Mouse (Mus musculus) fat pad, adult 2 months (tissue): Measurements from ENCODE around the gene Maea.
"Not testable (repeated sequence)": the region's sequence is repeated elsewhere in the genome, so short reads cannot be mapped to it uniquely, and the experiment has no call there.

Experiments used
- DNase-seq: peaks from one replicate; pipeline ENCODE4 v3.0.0-alpha.2; 2011; ENCODE audit warnings: low read depth, low spot score; ENCODE audit errors: extremely low read depth

Maea gene

DNA sequence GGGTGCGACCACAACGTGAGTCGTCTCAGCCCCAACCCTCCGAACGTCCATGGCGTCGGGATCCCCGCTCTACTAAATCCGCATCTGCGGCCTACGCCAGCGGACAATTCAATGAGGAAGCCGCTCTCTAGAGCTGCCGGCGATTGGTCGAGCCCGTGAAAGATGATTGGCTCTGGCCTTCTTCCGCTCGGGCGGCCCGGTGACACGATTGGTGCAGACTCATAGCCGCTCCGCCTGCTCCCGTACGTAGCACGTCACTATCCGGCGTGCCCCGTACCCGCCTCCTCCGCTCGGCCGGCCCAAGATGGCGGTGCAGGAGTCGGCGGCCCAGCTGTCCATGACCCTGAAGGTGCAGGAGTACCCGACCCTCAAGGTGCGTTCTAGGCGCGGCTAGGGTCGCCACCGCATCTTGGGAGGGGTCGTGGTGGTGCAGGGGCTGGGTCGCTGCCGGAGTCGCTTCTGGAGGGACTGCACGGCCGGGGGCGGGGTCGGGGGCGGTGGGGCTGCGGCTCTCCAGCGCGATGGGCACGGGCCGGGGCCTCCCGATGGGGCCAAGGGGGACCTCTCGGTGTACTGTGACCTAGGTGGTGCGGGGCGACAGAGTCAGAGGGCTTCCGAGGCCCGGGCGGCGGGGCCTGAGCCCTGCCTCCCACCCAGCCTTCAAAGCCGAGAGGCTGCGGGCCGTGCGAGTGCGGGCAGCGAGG lies at the start of gene Maea:
Maea (plus strand) TSS at position 237 of the 704 bp plus-strand sequence.
- peak; percentile 74 for DNase-seq

DNA sequence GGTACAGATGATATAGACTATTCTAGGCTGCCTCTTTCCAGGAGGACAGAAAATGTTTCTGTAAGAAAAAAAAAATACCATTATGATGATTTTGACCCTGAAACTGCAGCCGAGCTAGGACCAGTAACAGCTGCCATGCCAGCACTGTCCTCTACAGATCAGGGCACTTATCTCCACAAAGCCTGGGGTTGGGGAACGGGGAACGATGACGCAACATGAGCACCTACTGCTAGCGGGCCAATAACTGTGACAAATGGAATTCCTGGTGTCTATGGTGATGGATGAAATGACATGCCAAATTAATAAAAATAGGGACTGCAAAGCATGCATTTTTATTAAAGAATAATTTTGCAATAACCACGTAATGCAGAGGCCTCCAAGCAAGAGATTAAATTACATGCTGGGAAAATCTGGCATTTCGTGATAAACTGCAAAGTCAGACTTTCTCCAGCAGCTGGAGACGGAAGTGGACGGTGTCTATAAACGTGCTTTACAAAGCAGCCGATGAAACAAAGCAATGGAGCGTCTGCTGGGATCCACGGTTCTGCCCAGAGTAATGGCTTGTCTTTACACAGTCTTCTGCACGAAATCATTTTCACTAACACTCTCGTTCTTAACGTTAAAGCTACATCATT lies 41.4 kb upstream of the Maea start:
- no peak for DNase-seq

DNA sequence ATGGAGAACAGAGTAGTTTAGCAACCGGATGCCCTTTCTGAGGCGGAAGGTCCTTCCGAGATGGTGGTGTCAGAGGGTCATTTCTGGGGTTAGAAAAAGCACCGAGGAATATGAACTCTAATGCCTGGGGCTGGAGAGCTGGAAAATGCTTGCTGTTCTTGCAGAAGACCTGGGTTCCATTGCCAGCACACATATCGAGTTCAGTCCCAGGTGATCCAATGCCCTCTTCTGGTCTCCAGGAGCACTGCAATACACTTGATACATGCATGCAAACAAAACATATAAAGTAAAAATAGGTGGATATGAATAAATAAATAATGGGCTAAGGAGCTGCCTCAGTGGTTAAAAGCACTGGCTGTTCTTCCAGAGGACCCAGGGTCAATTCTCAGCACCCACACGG lies 38.1 kb upstream of the Maea start:
- no peak for DNase-seq

DNA sequence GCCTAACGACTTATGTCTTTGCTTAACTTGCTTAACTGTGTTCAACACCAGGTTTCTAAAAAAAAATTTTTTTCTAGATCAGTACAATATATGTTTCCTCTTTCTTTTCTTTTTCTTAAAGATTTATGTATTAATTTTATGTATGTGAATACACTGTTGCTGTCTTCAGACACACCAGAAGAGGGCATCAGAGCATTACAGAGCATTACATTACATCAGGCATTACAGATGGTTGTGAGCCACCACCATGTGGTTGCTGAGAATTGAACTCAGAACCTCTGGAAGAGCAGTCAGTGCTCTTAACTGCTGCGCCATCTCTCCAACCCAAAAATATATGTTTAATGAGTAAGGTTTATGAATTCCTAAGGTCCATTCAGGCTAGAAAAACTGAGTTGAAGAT lies 33.5 kb upstream of the Maea start:
- DNase-seq = no peak

DNA sequence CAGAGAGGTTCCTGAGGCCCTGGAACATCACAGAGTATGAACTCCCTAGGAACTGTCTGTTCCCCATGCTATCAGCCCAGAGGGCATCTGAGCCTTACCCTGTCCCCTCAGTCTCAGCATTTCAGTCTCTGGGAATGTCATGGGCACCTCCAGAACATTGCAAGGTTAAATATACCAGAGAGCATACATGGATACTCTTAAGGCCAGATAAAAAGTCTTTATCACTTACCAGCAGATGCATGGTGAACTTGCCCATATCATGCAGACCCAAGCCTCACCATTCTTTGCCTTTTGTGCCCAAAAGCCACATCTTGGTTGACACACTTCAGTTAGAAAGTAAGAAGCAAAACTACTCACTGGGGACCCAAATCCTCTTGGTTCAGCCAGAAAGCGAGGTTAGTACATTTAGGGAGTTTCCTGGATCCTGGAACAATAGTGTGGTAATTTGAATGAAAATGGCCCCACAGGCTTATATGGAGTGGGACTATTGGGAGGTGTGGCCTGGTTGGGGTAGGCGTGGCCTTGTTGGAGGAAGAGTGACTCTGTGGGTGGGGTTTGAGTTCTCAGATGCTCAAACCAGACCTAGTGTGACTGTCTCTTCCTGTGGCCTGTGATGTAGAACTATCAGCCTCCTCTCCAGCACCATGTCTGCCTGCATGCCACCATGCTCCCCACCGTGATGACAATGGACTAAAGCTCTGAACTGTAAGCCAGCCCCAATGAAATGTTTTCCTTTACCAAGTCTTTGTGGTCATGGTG lies 24.4 kb upstream of the Maea start:
- DNase-seq = no peak

DNA sequence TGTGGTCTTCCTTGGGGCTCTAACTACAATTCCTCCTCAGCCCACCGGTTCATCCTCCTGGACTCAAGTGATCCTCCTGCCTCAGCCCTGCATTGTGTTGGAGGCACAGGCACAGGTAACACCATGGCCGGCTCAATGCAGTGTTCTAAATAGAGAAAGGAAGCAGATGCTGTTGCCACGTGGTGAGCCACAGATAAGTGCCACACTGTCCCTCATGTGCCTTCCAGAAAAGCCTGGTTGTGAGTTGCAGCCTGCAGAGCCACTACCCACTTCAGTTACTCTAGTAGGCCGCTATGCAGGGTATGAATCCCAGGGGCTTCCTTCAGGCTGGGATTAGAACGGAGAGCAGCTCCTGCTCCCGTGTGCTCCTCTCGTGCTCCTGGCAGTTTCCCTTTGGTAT lies 23.1 kb upstream of the Maea start:
- no peak for DNase-seq

DNA sequence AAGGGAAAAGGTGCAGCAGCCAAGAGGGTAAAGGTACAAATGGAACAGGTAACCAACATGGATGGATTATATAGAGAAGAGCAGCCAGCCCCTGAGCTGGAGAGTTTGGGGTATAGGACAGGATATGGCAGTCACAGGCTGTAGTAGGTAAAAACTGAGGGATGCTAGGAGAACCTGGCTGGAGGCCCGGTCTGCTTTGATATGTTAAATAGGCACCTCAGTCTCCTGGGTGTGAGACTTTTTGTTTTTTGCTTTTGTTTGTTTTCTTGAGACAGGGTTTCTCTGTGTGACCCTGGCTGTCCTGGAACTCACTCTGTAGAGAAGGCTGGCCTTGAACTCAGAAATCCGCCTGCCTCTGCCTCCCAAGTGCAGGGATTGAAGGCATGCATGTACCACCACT lies 10.8 kb upstream of the Maea start:
- no peak for DNase-seq

DNA sequence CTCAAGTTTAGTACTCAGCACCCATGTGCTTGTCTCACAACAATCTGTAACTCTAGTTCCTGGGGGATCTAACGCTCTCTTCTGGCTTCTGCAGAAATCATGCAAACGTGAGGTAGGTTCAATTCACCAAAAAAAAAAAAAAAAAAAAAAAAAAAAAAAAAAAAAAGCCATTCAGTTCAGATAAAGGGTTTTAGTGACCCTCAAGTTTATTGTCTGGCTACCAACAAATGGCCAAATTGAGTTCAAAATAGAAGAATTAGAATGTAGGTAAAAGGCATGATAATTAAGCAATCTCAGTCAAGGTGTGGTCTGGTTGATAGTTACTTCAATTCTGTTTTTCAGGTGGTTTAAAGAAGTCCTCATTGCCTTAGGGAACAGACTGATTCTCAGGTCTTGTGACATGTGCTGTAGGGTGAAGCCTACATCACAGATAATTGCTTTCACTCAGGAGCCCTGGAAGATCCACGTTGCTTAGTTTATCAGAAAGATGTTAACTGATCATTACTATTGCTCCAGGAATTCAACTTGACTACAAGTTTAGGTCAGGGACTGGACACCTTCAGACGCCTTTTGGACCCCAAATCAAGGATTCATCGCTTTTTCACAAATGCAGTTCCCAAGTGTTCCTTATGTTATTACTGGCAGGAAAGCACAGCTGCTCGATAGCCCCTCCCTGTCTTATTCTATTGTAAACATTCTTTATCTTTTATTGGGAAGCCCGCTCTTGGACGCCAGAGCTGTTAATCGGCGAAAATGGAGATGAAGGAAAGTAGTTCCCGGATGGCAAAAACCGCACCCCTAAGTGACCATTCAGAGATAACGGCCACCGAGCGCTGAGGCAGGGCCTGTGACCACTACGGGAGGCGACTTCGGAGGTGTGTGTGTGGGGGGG lies 682 bp upstream of the Maea start:
- DNase-seq = no peak

DNA sequence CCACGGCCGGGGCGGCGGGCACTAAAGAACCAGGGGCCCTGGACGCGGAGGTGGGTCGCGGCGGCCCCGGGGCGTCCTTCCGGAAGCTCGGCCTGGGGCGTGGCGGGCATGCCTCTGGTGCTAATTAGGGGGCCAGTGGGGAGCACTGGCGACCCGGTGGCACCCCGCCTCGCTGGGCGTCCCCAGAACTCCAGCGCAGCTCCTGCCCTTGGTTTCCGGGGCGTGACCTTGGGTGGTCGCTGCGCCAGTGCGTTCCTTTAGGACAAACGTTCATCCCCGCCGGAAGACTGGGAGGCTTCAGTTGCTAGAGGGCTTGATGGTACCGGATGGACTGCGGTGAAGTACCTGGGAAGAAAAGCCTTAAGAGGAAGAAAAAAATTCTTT lies 660 bp downstream of the Maea start:
- no peak for DNase-seq

DNA sequence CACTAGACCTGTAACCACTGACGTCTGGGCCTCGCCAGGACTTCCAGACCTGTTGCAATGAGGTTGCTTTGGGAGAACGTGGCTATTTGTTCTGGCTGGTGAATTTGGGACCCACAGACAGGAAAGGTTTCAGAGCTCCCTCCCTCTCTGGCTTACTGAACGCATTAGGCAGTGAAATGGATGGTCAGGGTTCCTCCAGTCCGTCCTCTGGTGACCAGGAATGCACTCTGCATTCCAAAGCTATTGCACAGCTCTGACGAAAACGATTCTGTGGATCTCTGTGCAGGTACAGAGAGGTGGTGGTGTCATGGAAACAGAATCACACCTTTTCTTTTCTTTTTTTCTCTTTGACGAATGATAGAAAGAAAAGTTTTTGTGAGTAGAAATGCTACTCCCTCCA lies 1.9 kb downstream of the Maea start:
- DNase-seq = no peak

DNA sequence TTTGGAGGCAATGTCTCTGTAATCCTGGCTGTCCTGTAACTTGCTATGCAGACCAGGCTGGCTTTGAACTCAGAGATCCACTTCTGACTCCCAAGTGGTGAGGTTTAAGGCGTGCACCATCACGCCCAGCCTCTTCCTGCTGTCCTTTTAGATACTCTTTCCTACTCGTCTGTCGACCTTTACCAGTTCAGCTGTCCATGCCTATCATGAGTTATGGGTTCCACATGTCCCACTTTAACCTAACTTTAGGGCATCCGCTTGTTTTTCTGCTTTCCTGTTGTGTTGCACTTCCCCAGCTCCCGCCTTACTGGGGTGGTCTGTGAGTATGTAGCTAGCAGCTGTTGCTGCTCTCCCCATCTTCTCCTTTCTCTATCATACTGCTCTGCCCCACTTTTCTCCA lies 5.9 kb downstream of the Maea start:
- no peak for DNase-seq

DNA sequence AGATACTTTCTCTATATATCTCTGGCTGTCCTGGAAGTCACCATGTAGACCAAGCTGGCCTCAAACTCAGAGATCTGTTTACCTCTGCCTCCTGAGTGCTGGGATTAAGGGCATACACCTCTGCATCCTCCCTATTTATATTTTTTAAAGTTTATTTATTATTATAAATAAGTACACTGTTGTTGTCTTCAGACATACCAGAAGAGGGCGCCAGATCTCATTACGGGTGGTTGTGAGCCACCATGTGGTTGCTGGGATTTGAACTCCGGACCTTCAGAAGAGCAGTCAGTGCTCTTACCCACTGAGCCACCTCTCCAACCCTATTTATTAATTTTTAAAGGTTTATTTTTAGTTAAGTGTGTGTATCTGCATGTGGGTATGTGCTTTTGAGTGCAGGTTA lies 6.9 kb downstream of the Maea start:
- not testable (repeated sequence) for DNase-seq

DNA sequence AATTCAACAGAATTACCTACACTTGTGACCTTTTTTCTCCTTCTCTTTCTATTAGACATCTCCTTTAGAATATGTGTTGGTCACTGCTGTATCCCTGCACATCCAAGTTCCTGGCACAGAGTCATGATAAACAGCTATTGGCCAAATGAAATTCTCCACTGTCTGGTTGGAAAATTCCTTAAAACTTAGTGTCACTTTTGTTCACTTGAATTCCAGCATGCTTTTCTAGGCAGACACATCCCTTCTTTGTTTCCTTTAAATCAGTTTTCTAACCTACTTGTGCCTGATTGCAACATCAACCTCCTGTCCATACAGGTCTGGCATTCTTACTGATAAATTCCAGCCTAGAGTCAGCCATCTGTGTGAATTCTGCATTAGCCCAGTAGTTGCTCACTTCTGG lies 7.5 kb downstream of the Maea start:
- DNase-seq = no peak

DNA sequence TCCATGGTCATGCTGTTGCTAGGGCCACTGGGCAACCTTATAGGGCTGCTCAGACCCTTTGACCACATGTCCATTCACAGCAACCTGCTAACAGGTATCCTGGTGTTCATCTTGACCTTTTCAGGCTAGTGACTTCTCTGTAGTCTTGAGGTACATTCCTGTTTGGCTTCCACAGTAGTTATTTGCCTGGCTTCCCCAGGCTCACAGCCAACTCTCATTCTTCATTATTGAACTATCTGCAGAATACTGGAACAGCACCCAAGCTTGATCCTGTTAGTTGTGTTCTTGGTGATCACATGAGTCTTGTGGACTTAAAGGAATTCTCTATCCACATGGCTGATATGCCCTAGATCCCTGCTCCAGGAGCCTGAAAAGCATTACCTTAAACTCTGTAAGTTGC lies 8.3 kb downstream of the Maea start:
- no peak for DNase-seq

DNA sequence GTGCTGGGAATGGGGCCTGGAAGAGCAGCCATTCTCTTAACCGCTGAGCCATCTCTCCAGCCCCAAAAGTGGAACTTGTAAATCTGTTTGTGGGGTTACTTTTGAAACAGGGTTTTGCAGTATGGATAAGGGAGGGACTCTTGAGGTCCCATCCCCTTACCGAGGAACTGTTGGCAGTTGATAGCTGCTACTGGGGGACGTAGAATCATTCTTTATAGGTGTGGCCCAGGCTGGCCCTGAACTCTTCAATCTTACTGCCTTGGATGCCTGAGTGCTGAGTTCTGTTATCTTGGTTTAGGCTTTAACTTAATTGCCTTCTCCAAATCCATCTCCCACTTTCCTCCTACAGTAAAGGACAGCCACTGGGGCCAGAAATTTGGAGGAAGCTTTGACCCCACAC lies 8.8 kb downstream of the Maea start:
- no peak for DNase-seq

DNA sequence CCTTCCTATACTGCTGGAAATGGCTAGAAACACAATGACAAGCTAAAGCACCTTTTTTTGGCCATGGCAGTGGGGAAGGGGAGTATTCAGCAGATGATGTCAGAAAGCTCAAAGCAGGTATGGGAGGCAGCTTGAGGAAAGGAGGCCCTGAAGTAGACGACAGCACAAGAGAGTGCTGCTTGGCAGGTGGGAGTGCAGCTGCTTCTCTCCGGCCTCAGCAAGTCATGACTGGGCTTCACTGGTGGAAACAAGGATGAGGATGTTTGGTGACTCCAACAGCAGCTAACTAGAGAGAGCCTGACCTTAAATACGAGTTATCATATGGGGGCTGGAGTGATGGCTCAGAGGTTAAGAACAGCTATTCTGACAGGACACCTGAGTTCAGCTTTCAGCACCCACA lies 12.3 kb downstream of the Maea start:
- DNase-seq = no peak

DNA sequence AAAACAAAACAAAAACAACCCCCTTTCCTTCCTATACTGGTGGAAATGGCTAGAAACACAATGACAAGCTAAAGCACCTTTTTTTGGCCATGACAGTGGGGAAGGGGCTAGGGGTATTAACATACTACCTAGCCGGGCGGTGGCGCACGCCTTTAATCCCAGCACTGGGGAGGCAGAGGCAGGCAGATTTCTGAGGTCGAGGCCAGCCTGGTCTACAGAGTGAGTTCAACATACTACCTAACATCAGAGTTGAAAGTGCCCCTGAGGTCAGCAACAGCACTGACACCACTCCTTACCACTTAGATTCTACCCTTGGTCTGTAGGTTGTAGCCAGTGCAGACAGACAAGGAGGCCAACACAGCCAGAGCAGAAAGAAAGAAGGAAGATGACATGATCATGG lies 13.9 kb downstream of the Maea start:
- no peak for DNase-seq

DNA sequence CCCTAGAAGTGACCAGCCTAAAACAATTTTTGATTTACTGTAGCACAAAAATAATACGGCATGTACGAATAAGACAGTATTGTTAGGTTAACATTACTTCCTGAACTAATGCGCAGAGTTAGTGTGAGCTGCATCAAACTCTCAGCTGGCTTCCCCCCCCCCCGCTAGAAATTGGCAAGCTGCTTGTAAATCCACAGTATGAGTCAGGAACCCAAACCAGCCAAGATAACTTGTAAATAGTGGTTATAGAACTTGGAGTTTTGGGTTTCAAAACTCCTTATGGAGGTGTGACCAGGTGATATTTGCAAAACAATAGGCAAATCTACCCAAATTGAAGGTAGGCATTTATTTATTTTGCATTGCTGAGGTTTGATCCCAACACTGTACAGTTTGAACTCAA lies 14.4 kb downstream of the Maea start:
- no peak for DNase-seq

DNA sequence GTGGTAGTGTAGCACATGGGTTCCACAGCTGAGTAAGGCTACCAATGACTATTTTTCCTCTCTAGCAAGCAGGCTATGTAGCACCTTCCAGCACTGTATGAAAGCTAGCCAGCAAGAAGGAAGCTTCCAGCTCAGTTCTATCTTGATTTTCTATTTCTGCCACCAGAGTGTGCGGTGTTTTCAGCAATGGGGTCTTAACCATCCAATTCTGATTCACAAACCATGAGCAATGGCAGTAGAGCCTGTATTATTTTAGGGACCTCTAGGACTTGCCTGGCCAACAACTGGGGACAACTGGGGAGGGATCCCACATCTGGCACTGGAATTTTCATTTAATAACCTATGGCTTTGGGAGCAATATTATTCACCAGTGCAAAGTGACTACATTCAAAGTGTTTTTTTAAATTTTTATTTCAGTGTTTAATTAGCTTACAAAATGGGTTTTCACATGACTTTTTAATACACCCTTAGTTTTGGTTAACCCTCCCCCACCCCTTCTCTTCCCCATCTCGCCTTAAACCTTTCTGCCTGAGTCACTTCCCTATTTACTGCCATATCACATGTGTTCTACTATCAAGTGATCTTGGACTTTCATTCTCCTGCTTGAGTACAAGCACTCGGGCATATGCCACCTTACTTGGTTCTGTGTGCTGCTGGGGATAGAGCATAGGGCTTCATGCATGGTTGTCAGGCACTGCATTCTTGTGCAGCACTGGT lies 16.4 kb downstream of the Maea start:
- DNase-seq = no peak

DNA sequence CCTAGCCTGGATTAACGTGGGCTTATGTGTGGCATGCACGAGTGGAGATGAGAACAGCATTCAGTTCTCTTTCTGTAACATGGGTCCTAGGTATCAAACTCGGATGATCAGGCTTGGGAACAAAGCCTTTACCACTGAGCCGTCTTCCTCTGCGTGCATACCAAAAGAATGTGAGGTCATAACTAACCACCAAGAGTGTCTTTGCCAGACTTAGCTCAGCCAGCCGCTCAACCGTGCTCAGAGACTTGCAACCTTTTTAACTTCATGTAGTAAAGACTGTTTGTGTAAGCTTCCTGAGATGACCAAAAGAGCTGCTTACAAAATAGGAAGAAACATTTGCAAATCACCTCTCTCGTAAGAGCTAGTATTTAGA lies 16.9 kb downstream of the Maea start:
- DNase-seq = no peak

DNA sequence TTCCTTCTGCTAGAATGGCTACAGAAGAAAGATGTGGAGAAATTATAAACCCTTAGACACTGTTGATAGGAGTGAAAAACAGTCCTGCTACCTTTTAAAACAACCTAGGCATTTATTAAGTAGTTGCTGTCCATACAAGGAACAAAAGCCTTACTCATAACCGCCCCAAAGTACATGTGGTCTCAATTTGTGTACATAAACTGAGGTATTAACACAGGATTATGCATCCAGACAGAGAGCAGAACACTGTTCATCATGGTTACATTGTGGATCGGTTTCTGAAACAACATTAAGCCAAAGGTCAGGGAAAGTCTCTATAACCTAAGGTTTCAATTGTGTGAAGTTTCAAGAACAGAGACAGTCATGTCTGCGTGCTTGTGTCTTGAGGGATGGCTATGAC lies 17.7 kb downstream of the Maea start:
- no peak for DNase-seq
